Mouse (Mus musculus) embryonic facial prominence, embryonic 14.5 days (tissue): ENCODE data around the gene Cnih2. TPM values are rescaled to one million over a fixed set of nuclear protein-coding genes. Genes with fewer than 3 reads are reported as not detected.

Experiments used
- ATAC-seq: fragments of 200-750 bp; cut with Nextera tagmentation; 2 replicates; pipeline ENCODE4 v1.8.0; 2017; ENCODE audit warnings: low read depth, moderate number of reproducible peaks, moderate TSS enrichment
- DNase-seq: peaks from one replicate; pipeline ENCODE4 v3.0.0-alpha.2; 2015; ENCODE audit warnings: low spot score
- H3K27ac ChIP-seq: fragments of 300-500 bp; sonication (generic); replicated peaks from 2 replicates; pipeline ENCODE4 v1.5.1; 2014; ENCODE audit warnings: low read depth, mild to moderate bottlenecking, low read length, moderate library complexity
- H3K27me3 ChIP-seq: fragments of 300-500 bp; sonication (generic); replicated peaks from 2 replicates; pipeline ENCODE4 v1.6.1; 2014; ENCODE audit warnings: low read length; ENCODE audit not compliant: control insufficient read depth, insufficient read depth
- H3K36me3 ChIP-seq: fragments of 300-500 bp; sonication (generic); 2 replicates; pipeline ENCODE4 v1.6.1; 2014; ENCODE audit warnings: low read length, mixed read lengths; ENCODE audit not compliant: control insufficient read depth, insufficient read depth
- H3K4me1 ChIP-seq: fragments of 300-500 bp; sonication (generic); 2 replicates; pipeline ENCODE4 v1.6.1; 2014; ENCODE audit warnings: antibody characterized with exemption, low read length; ENCODE audit not compliant: control insufficient read depth, insufficient read depth
- H3K4me2 ChIP-seq: fragments of 300-500 bp; sonication (generic); 2 replicates; pipeline ENCODE4 v1.6.1; 2014; ENCODE audit warnings: low read depth, mild to moderate bottlenecking, low read length, moderate library complexity, mixed read lengths
- H3K4me3 ChIP-seq: fragments of 300-500 bp; sonication (generic); 2 replicates; pipeline ENCODE4 v1.5.1; 2014; ENCODE audit warnings: low read depth, mild to moderate bottlenecking, low read length
- H3K9ac ChIP-seq: fragments of 300-500 bp; sonication (generic); 2 replicates; pipeline ENCODE4 v1.6.1; 2014; ENCODE audit warnings: low read depth, mild to moderate bottlenecking, low read length, moderate library complexity, mixed read lengths
- H3K9me3 ChIP-seq: fragments of 300-500 bp; sonication (generic); 2 replicates; pipeline ENCODE4 v1.6.1; 2016; ENCODE audit warnings: low read length; ENCODE audit not compliant: control insufficient read depth
- WGBS: fragments of 180-500 bp; shearing (Covaris S2); extraction: QIAGEN DNeasy Blood & Tissue Kit; methylation state at CpG from one replicate; pipeline ENCODE4 v1.1.7; 2014; 5-methylcytosine and 5-hydroxymethylcytosine counted together
- polyA plus RNA-seq: library from polyadenylated mRNA; unstranded; fragments of >200 nt; fragmentation: Nextera tagmentation; extraction: Ambion mirVana; gene quantifications from 2 replicates; pipeline ENCODE4 v1.2.1, GENCODE M21; 2014

Gene Cnih2
- polyA plus RNA-seq, 1 experiment from 2014 or later = 36.0 TPM

- H3K9ac ChIP-seq = peak overlapping the region; percentile 89
- DNase-seq = no peak
- H3K4me3 ChIP-seq = peak overlapping the region; percentile 73
- H3K27me3 ChIP-seq = no peaks in the 10 kb centered on the region
- no peaks in the 10 kb centered on the region for H3K9me3 ChIP-seq
- 4% methylated on average over 15 of the region's 31 CpGs for WGBS
- ATAC-seq = peak; percentile 9; the same call in 1 of the 2 replicates
- H3K27ac ChIP-seq = peak overlapping the region; percentile 65; the same call in 1 of the 2 replicates
- H3K4me1 ChIP-seq = peaks cover 28% of the 10 kb centered on the region
- peak overlapping the region; percentile 97 for H3K4me2 ChIP-seq
- H3K36me3 ChIP-seq = peaks cover 43% of the 10 kb centered on the region
These were observed 579 bp downstream of the Cnih2 start for GRCm38 (mm10) chr19:5097521-5098362.

- H3K27ac ChIP-seq = no peak overlapping the region
- 8% methylated on average over 6 of the region's 9 CpGs for WGBS
- peaks cover 46% of the 10 kb centered on the region for H3K36me3 ChIP-seq
- no peak overlapping the region for H3K9ac ChIP-seq
- H3K27me3 ChIP-seq = no peaks in the 10 kb centered on the region
- DNase-seq (no peak), ATAC-seq (no peak)
- H3K9me3 ChIP-seq = no peaks in the 10 kb centered on the region
- peaks cover 28% of the 10 kb centered on the region for H3K4me1 ChIP-seq
- peak overlapping the region; percentile 97 for H3K4me2 ChIP-seq
- no peak overlapping the region for H3K4me3 ChIP-seq
These were observed 2.3 kb downstream of the Cnih2 start for GRCm38 (mm10) chr19:5095887-5096474.

GRCm38 (mm10) chr19:5094746-5095417, 3.4 kb downstream of the Cnih2 start:
- Histone ChIP-seq H3K9ac (no peak overlapping the region), H3K27me3 (no peaks in the 10 kb centered on the region), H3K9me3 (no peaks in the 10 kb centered on the region), H3K4me3 (no peak overlapping the region), H3K36me3 (peaks cover 46% of the 10 kb centered on the region), H3K4me2 (peak overlapping the region; percentile 25; the same call in 1 of the 2 replicates), H3K4me1 (peaks cover 28% of the 10 kb centered on the region), H3K27ac (no peak overlapping the region; the same call in 1 of the 2 replicates)
- DNase-seq (no peak), ATAC-seq (peak; percentile 9; the same call in 1 of the 2 replicates)
- WGBS = 42% methylated on average over 11 of the region's 11 CpGs

GRCm38 (mm10) chr19:5094243-5094632, 4.1 kb downstream of the Cnih2 start:
- no peaks in the 10 kb centered on the region for H3K9me3 ChIP-seq
- H3K4me3 ChIP-seq = no peak overlapping the region
- 0% methylated on average over 21 of the region's 21 CpGs for WGBS
- peaks cover 46% of the 10 kb centered on the region for H3K36me3 ChIP-seq
- DNase-seq (peak; percentile 95), ATAC-seq (peak; percentile 74)
- H3K4me2 ChIP-seq = peak overlapping the region; percentile 25; the same call in 1 of the 2 replicates
- H3K9ac ChIP-seq = peak overlapping the region; percentile 32; the same call in 1 of the 2 replicates
- H3K27ac ChIP-seq = no peak overlapping the region; the same call in 1 of the 2 replicates
- H3K27me3 ChIP-seq = no peaks in the 10 kb centered on the region
- peaks cover 31% of the 10 kb centered on the region for H3K4me1 ChIP-seq

GRCm38 (mm10) chr19:5093481-5094242, 4.7 kb downstream of the Cnih2 start:
- H3K4me2 ChIP-seq = peak overlapping the region; percentile 25; the same call in 1 of the 2 replicates

GRCm38 (mm10) chr19:5092083-5092482, 6.2 kb downstream of the Cnih2 start:
- Histone ChIP-seq H3K27ac (no peak overlapping the region), H3K9me3 (no peaks in the 10 kb centered on the region), H3K36me3 (peaks cover 46% of the 10 kb centered on the region), H3K9ac (no peak overlapping the region), H3K27me3 (no peaks in the 10 kb centered on the region; the same call in 1 of the 2 replicates), H3K4me1 (peaks cover 30% of the 10 kb centered on the region), H3K4me3 (no peak overlapping the region), H3K4me2 (no peak overlapping the region)
- 85% methylated on average over 10 of the region's 10 CpGs for WGBS
- ATAC-seq (no peak), DNase-seq (no peak)

More at GRCm38 (mm10) chr19:5093481-5094242, 4.7 kb downstream of the Cnih2 start:
- ATAC-seq (no peak), DNase-seq (no peak)
- Histone ChIP-seq H3K9ac (peak overlapping the region; percentile 32; the same call in 1 of the 2 replicates), H3K36me3 (peaks cover 46% of the 10 kb centered on the region), H3K27ac (no peak overlapping the region), H3K9me3 (no peaks in the 10 kb centered on the region), H3K27me3 (no peaks in the 10 kb centered on the region), H3K4me3 (no peak overlapping the region), H3K4me1 (peaks cover 29% of the 10 kb centered on the region)
- WGBS = 71% methylated on average over 12 of the region's 12 CpGs

- Histone ChIP-seq H3K9me3 (no peaks in the 10 kb centered on the region), H3K9ac (peak overlapping the region; percentile 78), H3K4me1 (peaks cover 10% of the 10 kb centered on the region), H3K27ac (no peak overlapping the region), H3K27me3 (peaks cover 22% of the 10 kb centered on the region), H3K4me2 (peak overlapping the region; percentile 85), H3K36me3 (peaks cover 46% of the 10 kb centered on the region), H3K4me3 (peak overlapping the region; percentile 77)
- ATAC-seq = no peak
- 97% methylated on average over 4 of the region's 4 CpGs for WGBS
- DNase-seq = no peak
These were observed 9.0 kb downstream of the Cnih2 start for GRCm38 (mm10) chr19:5089324-5089723.
